Mouse (Mus musculus): ENCODE measurements around the gene Syce3.

The Syce3 gene

GRCm38 (mm10) chr15:89373027-89373761, 37.1 kb downstream of the Syce3 start:
- DNase-seq (ENCODE audit: low read depth in 2 of 2, low spot score in 2 of 2), result peak; percentile 83 to 90

DNA sequence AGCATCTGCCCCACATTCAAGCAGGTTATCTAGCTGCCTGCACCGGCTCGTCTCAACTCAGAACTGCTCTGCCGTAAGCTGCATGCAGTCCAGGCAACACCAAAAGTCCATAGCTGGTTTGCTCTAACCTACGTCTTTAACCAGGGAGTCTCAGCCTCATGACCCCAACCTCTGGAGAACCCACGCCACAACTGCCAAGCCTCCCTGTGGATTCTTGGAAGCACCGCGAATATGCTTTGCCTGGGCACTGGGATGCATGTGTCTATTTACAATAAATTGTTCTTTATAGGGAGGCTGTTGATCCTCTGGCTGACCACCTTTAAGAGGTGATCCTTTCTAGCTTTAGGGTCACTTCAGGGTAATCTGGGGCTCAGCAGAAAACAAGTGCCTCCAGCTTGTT, 37.8 kb downstream of the Syce3 start:
- no peak for DNase-seq (ENCODE audit: low read depth in 2 of 2, low spot score in 2 of 2)

DNA sequence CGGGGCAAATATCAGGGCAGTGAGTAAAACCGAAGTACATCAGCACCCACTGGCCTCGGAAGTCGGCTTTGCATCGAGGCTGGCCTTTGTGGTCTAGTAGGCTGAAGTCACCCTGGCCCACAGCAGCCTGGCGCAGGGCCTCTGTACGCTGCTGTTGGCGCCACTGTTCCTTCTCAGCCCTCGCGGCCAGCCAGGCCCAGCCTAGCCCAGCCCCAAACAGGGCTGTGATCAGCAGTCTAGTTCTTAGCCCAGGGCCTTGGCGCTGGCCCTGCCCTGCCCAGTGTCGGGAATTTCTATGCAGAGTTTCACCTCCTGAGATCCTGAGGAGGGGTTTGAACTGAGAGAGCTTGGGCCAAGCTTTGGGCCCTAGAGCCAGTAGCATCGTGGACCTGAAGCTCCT, 38.2 kb downstream of the Syce3 start:
- DNase-seq (ENCODE audit: low read depth in 2 of 2, low spot score in 2 of 2), result no peak

DNA sequence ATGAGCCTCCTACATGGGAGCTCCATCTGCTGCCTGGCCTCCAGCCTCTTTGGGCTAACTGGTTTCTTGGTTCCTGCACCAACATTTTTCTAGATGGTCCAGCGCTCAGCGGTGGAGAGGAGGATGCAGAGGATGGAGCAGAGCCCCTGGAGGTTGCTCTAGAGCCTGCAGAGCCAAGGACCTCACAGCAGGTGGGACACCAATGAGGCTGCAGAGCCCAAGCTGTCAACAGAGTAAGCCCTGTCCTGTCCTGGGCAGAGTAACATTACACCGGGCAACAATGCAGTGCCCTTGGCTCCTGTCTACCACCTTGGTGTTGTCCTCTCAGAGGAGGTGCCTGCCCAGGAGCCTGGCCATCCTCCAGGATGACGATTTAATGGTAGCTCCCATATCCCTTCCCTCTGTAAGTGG, 45.2 kb downstream of the Syce3 start:
- DNase-seq (ENCODE audit: low read depth in 2 of 2, low spot score in 2 of 2), result no peak

- no peak for DNase-seq (ENCODE audit: low read depth in 2 of 2, low spot score in 2 of 2)
Measured at GRCm38 (mm10) chr15:89363051-89363450, 47.3 kb downstream of the Syce3 start.

DNA sequence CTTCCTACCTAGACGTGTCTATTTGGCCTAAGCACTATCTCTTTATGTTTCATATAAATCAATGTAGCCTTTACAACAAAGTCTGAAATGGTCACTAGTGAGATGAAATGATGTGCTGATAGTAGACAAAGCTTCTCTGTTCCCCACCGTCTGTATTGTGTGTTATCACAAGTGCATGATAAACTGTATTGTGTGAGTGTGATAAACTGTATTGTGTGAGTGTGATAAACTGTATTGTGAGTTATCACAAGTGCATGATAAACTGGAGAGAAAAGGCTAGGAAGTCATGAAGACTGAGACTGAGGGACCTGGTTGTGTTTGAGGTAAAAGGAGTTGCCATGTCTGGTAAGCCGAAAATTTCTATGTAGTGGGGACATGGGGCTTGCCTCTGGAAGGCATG, 51.5 kb downstream of the Syce3 start:
- DNase-seq (ENCODE audit: low read depth in 2 of 2, low spot score in 2 of 2), result no peak

DNA sequence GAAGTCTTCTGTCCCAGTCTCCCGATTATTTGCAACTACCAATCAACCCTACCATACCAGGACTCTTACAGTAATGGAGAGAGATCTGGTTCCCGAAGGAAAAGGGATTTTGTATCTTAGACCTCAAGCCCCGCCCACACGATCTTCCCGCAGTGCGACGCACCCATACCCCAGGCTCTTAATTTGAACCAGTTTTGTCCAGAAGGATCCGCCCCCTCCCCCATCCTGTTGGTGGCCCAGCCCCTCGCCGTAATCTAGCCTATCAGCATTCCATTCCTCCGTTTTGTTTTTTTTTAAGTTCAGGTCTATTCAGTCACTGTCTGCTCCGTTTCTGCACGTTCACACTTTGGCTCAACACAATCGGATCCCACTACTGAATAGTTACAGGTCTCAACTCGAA, 53.9 kb downstream of the Syce3 start:
- DNase-seq (ENCODE audit: low read depth in 2 of 2, low spot score in 2 of 2), result no peak

DNA sequence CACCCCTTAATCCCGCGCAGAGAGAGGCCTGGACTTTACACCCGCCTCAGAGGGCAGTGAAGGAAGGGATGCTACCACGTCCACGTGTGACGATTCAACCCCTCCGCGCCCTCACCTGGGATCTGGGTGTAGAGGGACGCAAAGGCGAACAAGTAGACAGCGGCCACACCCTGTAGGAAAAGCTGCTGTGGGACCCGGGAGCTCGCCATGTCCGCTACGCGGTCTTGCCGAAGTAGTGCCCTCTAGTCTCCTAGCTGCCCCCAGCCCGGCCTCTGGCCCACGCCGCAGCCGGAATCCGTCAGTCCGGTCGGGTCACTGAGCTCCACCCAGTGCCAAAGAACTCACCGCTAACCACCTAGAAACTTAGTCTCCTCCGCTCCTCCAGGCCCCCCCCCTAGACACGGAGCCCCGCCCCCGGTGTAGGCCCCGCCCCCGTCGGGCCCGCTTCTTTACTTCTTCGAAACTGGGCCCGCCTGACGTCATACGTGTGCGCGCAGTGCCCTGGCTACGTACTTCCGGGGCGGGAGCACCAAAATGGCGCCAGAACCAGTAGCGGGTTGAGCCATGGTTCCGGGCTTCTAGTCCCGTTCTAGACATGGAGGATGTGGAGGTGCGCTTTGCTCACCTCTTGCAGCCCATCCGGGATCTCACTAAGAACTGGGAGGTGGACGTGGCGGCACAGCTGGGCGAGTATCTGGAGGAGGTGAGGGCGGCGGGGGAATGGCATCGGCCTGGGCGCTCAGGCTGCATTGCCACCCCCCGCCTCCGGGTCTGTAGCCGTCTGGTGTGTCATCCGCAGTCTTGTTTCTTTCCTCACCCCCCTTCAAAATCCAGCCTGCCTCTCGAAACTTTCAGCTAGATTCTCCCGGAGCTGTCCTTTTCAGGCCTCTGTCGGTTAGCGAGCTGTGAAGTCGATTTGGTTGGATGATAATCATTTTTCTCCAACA, 54.8 kb downstream of the Syce3 start, which contains the start of the genes Lmf2 and Ncaph2:
Gene Lmf2, minus strand, starts transcription at position 419 of the 947 bp plus-strand sequence.
Gene Ncaph2, plus strand, starts transcription at position 479 of the 947 bp plus-strand sequence.
- DNase-seq (ENCODE audit: low read depth in 2 of 2, low spot score in 2 of 2), result peak; percentile 93 to 96

GRCm38 (mm10) chr15:89354455-89354854, 55.8 kb downstream of the Syce3 start:
- DNase-seq (ENCODE audit: low read depth in 2 of 2, low spot score in 2 of 2), result no peak

GRCm38 (mm10) chr15:89353837-89354236, 56.5 kb downstream of the Syce3 start:
- no peak for DNase-seq (ENCODE audit: low read depth in 2 of 2, low spot score in 2 of 2)

DNA sequence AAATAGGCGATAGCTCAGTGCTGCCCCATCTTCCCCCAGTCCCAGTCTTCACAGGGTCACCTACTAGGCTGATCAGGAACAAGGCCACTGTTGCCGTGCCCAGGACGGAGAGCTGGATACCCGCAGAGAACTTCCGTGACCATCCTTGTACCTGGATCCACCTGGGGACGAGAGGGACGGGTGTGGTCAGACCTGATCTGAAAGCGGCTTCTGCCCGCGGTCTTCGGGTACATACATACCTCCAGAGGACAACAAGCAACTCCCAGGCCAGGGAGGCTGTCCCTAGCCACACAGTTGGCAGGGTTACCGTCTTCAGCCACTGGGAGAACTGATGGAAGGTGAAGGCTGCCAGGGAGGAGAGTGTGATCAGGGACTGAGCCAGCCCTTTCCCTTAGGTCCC, 57.5 kb downstream of the Syce3 start:
- DNase-seq (ENCODE audit: low read depth in 2 of 2, low spot score in 2 of 2), result no peak

- no peak for DNase-seq (ENCODE audit: low read depth in 2 of 2, low spot score in 2 of 2)
Measured at GRCm38 (mm10) chr15:89352054-89352453, 58.2 kb downstream of the Syce3 start.

- DNase-seq (ENCODE audit: low read depth in 2 of 2, low spot score in 2 of 2), result no peak
Measured at GRCm38 (mm10) chr15:89351302-89351701, 59.0 kb downstream of the Syce3 start.

GRCm38 (mm10) chr15:89350447-89350846, 59.9 kb downstream of the Syce3 start:
- no peak for DNase-seq (ENCODE audit: low read depth in 2 of 2, low spot score in 2 of 2)

DNA sequence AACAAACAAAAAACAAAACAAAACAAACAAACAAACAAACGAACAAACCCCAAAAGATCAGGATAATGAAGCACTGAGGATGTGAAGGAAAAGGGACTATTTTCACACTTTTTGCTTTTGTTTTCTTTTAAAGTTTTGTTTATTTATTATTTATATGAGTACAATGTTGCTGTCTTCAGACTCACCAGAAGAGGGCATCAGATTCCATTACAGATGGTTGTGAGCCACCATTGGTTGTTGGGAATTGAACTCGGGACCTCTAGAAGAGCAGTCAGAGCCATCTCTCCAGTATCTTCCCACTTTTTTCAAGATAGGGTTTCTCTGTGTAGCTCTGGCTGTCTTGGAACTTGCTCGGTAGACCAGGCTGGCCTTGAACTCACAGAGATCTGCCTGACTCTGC, 67.0 kb downstream of the Syce3 start:
- DNase-seq (ENCODE audit: low read depth in 2 of 2, low spot score in 2 of 2), result no peak

- no peak for DNase-seq (ENCODE audit: low read depth in 2 of 2, low spot score in 2 of 2)
Measured at GRCm38 (mm10) chr15:89341678-89342077, 68.6 kb downstream of the Syce3 start.
